Mouse (Mus musculus) hindbrain, postnatal 0 days (tissue): ENCODE results near the gene Ildr1. TPM values are rescaled to one million over a fixed set of nuclear protein-coding genes. Genes with fewer than 3 reads are reported as not detected.

Source experiments
- ATAC-seq: fragments of 200-750 bp; cut with Nextera tagmentation; 2 replicates; pipeline ENCODE4 v1.8.0; 2017; ENCODE audit warnings: mild to moderate bottlenecking, moderate TSS enrichment, moderate library complexity
- DNase-seq: peaks from one replicate; pipeline ENCODE4 v3.0.0-alpha.2; 2015; ENCODE audit warnings: low spot score
- H3K27ac ChIP-seq: fragments of 300-500 bp; sonication (generic); 2 replicates; pipeline ENCODE4 v1.5.1; 2014; ENCODE audit warnings: mild to moderate bottlenecking
- H3K27me3 ChIP-seq: fragments of 300-500 bp; sonication (generic); 2 replicates; pipeline ENCODE4 v1.6.1; 2014; ENCODE audit warnings: low read length, mixed read lengths; ENCODE audit not compliant: insufficient read depth
- H3K36me3 ChIP-seq: fragments of 300-500 bp; sonication (generic); 2 replicates; pipeline ENCODE4 v1.6.1; 2014; ENCODE audit warnings: low read length, mixed read lengths; ENCODE audit not compliant: insufficient read depth
- H3K4me1 ChIP-seq: fragments of 300-500 bp; sonication (generic); 2 replicates; pipeline ENCODE4 v1.6.1; 2014; ENCODE audit warnings: antibody characterized with exemption, low read length, mixed read lengths; ENCODE audit not compliant: insufficient read depth
- H3K4me2 ChIP-seq: fragments of 300-500 bp; sonication (generic); 2 replicates; pipeline ENCODE4 v1.6.1; 2014; ENCODE audit warnings: low read depth, mild to moderate bottlenecking, low read length, moderate library complexity, mixed read lengths
- H3K4me3 ChIP-seq: fragments of 300-500 bp; sonication (generic); 2 replicates; pipeline ENCODE4 v1.5.1; 2014; ENCODE audit warnings: low read length
- H3K9ac ChIP-seq: fragments of 300-500 bp; sonication (generic); replicated peaks from 2 replicates; pipeline ENCODE4 v1.6.1; 2014; ENCODE audit warnings: mild to moderate bottlenecking, low read length, moderate library complexity, mixed read lengths
- H3K9me3 ChIP-seq: fragments of 300-500 bp; sonication (generic); 2 replicates; pipeline ENCODE4 v1.6.1; 2016; ENCODE audit warnings: low read length, mixed read lengths
- CTCF ChIP-seq: IDR thresholded peaks from 2 replicates; pipeline ENCODE4 v1.5.1; 2016; ENCODE audit warnings: antibody characterized with exemption, control low read depth, low read depth
- WGBS: fragments of 180-500 bp; shearing (Covaris S2); extraction: QIAGEN DNeasy Blood & Tissue Kit; methylation state at CpG from one replicate; pipeline ENCODE4 v1.1.7; 2014; 5-methylcytosine and 5-hydroxymethylcytosine counted together
- polyA plus RNA-seq: library from polyadenylated mRNA; unstranded; fragments of >200 nt; fragmentation: Nextera tagmentation; extraction: Ambion mirVana; gene quantifications from 2 replicates; pipeline ENCODE4 v1.2.1, GENCODE M21; 2015
- total RNA-seq: library from RNA; depleted of rRNA; stranded (reverse); fragments of >200 nt; gene quantifications from 2 replicates; pipeline ENCODE4 v1.2.3, GENCODE M21; 2014

Gene Ildr1
- total and polyA plus RNA-seq, 2 experiments from 2014 or later, result 1.1 to 1.2 TPM

DNA sequence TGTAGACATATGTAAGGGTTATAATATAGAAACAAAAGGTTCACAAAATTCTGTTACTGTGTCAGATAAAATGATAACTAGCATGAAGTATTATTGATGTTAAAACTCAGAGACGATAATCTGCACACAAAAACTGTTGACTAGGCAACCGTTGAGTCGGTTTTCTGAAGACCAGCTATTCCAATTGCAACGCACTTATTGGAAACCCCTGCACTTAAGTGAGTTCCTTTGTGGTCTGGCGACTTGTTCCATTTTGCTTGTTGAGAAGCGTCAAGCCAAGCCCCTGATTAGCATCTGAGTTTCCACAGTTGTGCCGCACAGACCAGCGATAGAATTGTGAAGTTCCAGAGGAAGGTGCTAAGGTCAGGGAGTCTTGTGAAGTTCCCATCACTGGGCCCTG, 3.6 kb downstream of the Ildr1 start:
- DNase-seq (no peak), ATAC-seq (no peak)
- 78% methylated on average over 8 of the region's 8 CpGs for WGBS
- H3K4me2 ChIP-seq, result no peak overlapping the region
- H3K27ac ChIP-seq, result no peak overlapping the region
- TF ChIP-seq CTCF, result no peak
- no peaks in the 10 kb centered on the region for H3K36me3 ChIP-seq
- H3K9ac ChIP-seq, result no peak overlapping the region
- H3K9me3 ChIP-seq, result no peaks in the 10 kb centered on the region
- peaks cover 6% of the 10 kb centered on the region; the same call in 1 of the 2 replicates for H3K4me1 ChIP-seq
- no peak overlapping the region for H3K4me3 ChIP-seq
- no peaks in the 10 kb centered on the region for H3K27me3 ChIP-seq

DNA sequence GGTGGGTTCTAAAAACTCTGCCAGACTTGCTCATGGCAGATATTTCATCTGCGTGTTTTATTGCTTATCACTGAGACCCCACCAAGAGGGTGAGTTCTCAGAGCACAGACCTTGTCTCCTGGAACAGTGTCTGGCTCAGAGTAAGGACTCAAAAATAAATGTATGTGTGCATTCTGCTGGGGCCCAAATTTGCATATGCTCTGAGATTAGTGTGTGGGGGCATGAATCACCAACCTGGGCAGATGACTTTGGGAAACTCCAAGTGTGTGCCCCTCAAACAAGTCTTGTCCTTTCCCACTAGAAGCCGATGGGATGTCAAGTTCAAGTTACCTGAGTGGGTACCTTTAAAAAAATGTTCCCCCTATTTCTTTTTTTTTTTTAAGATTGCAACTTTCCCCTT, 6.7 kb downstream of the Ildr1 start:
- Histone ChIP-seq H3K27me3 (no peaks in the 10 kb centered on the region), H3K4me2 (no peak overlapping the region), H3K9ac (no peak overlapping the region), H3K36me3 (no peaks in the 10 kb centered on the region), H3K27ac (no peak overlapping the region), H3K4me1 (no peaks in the 10 kb centered on the region), H3K9me3 (no peaks in the 10 kb centered on the region), H3K4me3 (no peak overlapping the region)
- TF ChIP-seq CTCF, result no peak
- ATAC-seq (no peak), DNase-seq (no peak)
- 86% methylated on average over 2 of the region's 2 CpGs for WGBS

DNA sequence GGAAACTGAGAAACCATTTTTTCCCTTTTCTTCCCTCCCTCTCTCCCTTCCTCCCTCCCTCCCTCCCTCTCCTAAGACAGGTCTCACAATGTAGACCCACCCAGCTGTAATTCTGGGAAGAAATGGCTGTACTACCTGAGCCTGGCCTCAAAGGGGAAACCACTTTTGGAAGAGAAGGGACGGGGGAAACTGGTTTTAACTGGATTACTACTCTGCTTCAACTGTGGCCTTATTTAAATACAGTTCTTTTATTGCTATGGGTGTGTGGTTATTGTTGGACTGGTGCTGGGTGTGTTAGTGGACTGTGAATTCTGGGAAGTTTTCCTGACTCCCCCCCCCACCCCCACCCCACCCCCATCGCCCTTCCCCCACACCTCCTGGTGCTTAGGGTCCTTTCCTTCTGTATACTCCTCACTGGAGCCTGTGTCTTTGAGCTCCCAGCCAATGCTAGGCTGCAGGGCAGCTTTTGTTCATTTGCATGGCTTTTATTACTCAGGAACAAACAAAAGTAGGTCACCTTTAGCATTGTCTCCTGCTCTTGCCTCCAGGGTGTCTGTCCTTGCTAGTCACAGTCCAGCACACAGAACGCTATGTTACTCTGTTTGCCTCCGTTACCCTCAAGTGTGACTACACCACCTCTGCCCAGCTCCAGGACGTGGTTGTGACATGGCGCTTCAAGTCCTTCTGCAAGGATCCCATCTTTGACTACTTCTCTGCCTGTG, 14.1 kb downstream of the Ildr1 start:
- 68% methylated on average over 6 of the region's 6 CpGs for WGBS

DNA sequence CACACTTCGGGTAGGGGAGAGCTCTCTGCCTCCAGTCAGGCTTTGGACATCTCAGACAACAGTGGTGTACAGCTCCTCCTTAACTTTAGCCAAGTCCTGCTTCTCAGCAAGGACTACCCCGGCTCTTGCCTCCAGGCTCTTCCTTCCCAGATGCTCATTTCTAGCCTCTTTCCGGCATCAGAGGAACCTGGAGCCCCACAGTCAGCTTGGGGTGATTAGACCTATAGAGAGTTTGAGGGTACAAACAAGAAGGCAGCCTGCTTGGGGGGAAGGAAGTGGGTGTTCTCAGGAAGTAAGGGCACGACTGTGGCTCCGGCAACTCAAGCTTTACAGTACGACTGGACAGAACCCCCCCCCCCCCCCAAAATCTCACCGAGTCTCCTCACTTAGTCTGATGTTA, 15.0 kb downstream of the Ildr1 start:
- Histone ChIP-seq H3K9me3 (no peaks in the 10 kb centered on the region), H3K36me3 (no peaks in the 10 kb centered on the region), H3K4me2 (no peak overlapping the region), H3K4me3 (no peak overlapping the region), H3K9ac (no peak overlapping the region), H3K4me1 (no peaks in the 10 kb centered on the region), H3K27ac (no peak overlapping the region), H3K27me3 (no peaks in the 10 kb centered on the region)
- no peak for TF ChIP-seq CTCF
- 86% methylated on average over 7 of the region's 7 CpGs for WGBS
- DNase-seq (no peak), ATAC-seq (no peak)

More for the DNA sequence above, 14.1 kb downstream of the Ildr1 start:
- no peaks in the 10 kb centered on the region for H3K9me3 ChIP-seq
- H3K4me3 ChIP-seq, result no peak overlapping the region
- no peaks in the 10 kb centered on the region for H3K27me3 ChIP-seq
- DNase-seq, result no peak
- no peak overlapping the region for H3K4me2 ChIP-seq
- no peaks in the 10 kb centered on the region for H3K36me3 ChIP-seq
- no peak for TF ChIP-seq CTCF
- H3K9ac ChIP-seq, result no peak overlapping the region
- ATAC-seq, result no peak
- no peak overlapping the region for H3K27ac ChIP-seq
- no peaks in the 10 kb centered on the region for H3K4me1 ChIP-seq

DNA sequence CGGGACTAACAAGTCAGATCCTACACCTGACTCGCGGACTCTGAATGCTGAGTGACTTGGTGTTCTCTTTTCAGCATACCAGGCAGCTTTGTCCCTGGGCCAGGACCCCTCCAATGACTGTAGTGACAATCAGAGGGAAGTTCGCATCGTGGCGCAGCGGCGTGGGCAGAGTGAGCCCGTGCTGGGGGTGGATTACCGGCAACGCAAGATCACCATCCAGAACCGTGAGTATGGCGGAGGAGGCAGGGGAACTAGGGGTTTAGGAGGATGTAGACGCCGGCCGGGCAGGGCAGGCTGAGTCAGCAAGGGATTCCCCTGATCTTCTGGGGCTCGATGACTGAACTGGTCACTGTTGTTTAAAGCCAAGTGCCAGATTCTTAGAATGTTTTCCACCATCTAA, 15.6 kb downstream of the Ildr1 start:
- WGBS, result 95% methylated on average over 17 of the region's 17 CpGs
- DNase-seq, result no peak

DNA sequence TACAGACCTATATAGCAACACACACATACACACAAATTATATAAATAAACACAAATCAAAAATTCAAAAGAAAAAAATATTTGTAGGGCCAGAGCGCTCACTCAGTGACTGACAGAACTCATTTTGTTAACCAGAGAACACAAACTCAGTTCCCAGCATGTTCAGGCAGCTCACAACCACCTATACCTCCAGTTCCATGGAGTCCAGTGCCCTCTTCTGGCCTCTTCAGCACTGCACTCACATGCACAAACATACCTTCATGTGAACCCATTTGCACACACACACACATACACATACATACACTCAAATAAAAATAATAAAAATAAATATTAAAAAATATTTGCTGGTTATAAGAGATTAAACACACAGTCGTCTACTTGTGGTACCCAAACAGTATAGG, 17.0 kb downstream of the Ildr1 start:
- WGBS, result 92% methylated on average over 2 of the region's 2 CpGs
- H3K4me3 ChIP-seq, result no peak overlapping the region

More for the DNA sequence above, 15.6 kb downstream of the Ildr1 start:
- Histone ChIP-seq H3K27ac (no peak overlapping the region), H3K4me1 (no peaks in the 10 kb centered on the region), H3K9ac (no peak overlapping the region), H3K9me3 (no peaks in the 10 kb centered on the region), H3K4me2 (no peak overlapping the region), H3K27me3 (no peaks in the 10 kb centered on the region), H3K36me3 (no peaks in the 10 kb centered on the region), H3K4me3 (no peak overlapping the region)
- no peak for TF ChIP-seq CTCF
- ATAC-seq, result no peak

DNA sequence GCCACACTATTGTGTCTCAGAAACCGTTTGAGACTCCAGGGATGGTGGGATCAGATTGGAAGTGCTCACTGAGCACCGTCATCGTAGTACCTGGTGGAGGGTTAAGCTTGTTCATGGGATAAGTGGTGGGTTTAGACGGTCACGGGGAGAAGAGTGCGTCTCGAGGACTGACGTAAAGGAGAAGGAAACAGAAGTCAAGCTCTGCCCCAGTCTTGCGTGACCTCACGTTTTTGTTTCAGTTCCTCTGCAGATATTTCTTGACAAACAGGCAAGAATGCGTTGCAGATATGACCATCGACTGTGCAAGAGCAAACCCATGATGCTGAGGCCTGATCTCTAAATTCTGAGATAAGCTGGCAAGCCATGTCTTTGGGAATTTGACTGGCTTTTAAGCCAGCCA, 18.0 kb downstream of the Ildr1 start:
- no peak for DNase-seq
- H3K27ac ChIP-seq, result no peak overlapping the region
- no peaks in the 10 kb centered on the region for H3K9me3 ChIP-seq
- no peaks in the 10 kb centered on the region for H3K27me3 ChIP-seq
- no peak overlapping the region for H3K9ac ChIP-seq
- TF ChIP-seq CTCF, result no peak
- no peak for ATAC-seq
- H3K4me3 ChIP-seq, result no peak overlapping the region
- H3K4me1 ChIP-seq, result no peaks in the 10 kb centered on the region
- no peak overlapping the region for H3K4me2 ChIP-seq
- H3K36me3 ChIP-seq, result no peaks in the 10 kb centered on the region
- WGBS, result 90% methylated on average over 12 of the region's 12 CpGs

More for the DNA sequence above, 17.0 kb downstream of the Ildr1 start:
- ATAC-seq, result no peak
- Histone ChIP-seq H3K4me2 (no peak overlapping the region), H3K9ac (no peak overlapping the region), H3K4me1 (no peaks in the 10 kb centered on the region), H3K9me3 (no peaks in the 10 kb centered on the region), H3K27ac (no peak overlapping the region), H3K27me3 (no peaks in the 10 kb centered on the region), H3K36me3 (no peaks in the 10 kb centered on the region)
- TF ChIP-seq CTCF, result no peak
- DNase-seq, result no peak
